Mouse (Mus musculus) midbrain, embryonic 12.5 days (tissue): Measurements from ENCODE around the gene Hist1h4a. TPM values are rescaled to one million over a fixed set of nuclear protein-coding genes. Genes with fewer than 3 reads are reported as not detected.
"Not testable (repeated sequence)": the region's sequence is repeated elsewhere in the genome, so short reads cannot be mapped to it uniquely, and the experiment has no call there.

Source experiments
- ATAC-seq: fragments of 200-750 bp; cut with Nextera tagmentation; 2 replicates; pipeline ENCODE4 v1.8.0; 2017; ENCODE audit warnings: low read depth, moderate TSS enrichment, moderate library complexity; ENCODE audit not compliant: low FRiP score
- H3K27ac ChIP-seq: fragments of 300-500 bp; sonication (generic); replicated peaks from 2 replicates; pipeline ENCODE4 v1.5.1; 2016; ENCODE audit warnings: mild to moderate bottlenecking
- H3K27me3 ChIP-seq: fragments of 300-500 bp; sonication (generic); 2 replicates; pipeline ENCODE4 v1.6.1; 2016; ENCODE audit warnings: mild to moderate bottlenecking
- H3K36me3 ChIP-seq: fragments of 300-500 bp; sonication (generic); 2 replicates; pipeline ENCODE4 v1.6.1; 2016
- H3K4me1 ChIP-seq: fragments of 300-500 bp; sonication (generic); 2 replicates; pipeline ENCODE4 v1.6.1; 2016
- H3K4me2 ChIP-seq: fragments of 300-500 bp; sonication (generic); replicated peaks from 2 replicates; pipeline ENCODE4 v1.6.1; 2016; ENCODE audit warnings: mild to moderate bottlenecking, moderate library complexity
- H3K4me3 ChIP-seq: fragments of 300-500 bp; sonication (generic); 2 replicates; pipeline ENCODE4 v1.5.1; 2016; ENCODE audit warnings: mild to moderate bottlenecking
- H3K9ac ChIP-seq: fragments of 300-500 bp; sonication (generic); replicated peaks from 2 replicates; pipeline ENCODE4 v1.6.1; 2016; ENCODE audit warnings: mild to moderate bottlenecking, moderate library complexity
- H3K9me3 ChIP-seq: fragments of 300-500 bp; sonication (generic); 2 replicates; pipeline ENCODE4 v1.6.1; 2016; ENCODE audit warnings: mild to moderate bottlenecking
- WGBS: fragments of 180-500 bp; shearing (Covaris S2); methylation state at CpG from one replicate; pipeline ENCODE4 v1.1.7; 2016; 5-methylcytosine and 5-hydroxymethylcytosine counted together
- polyA plus RNA-seq: library from polyadenylated mRNA; unstranded; fragments of >200 nt; fragmentation: Nextera tagmentation; extraction: Ambion mirVana; gene quantifications from 2 replicates; pipeline ENCODE4 v1.2.1, GENCODE M21; 2016

The Hist1h4a gene
- 0.41 and 1.3 TPM in 2 replicates for polyA plus RNA-seq

- Histone ChIP-seq H3K27me3 (no peaks in the 10 kb centered on the region), H3K4me2 (peak within 1 kb of the TSS; percentile 73), H3K4me3 (peak within 1 kb of the TSS; percentile 43), H3K27ac (peak within 1 kb of the TSS; percentile 90), H3K4me1 (peaks cover 32% of the 10 kb centered on the region), H3K9ac (peak within 1 kb of the TSS; percentile 41), H3K36me3 (no peaks in the 10 kb centered on the region), H3K9me3 (no peaks in the 10 kb centered on the region)
- WGBS: under 1% methylated on average over 69 of the region's 72 CpGs
- ATAC-seq: peak; percentile 71
Measured at GRCm38 (mm10) chr13:23760972-23761864, at the start of gene Hist1h4a. Gene Hist1h4a, minus strand, starts transcription at chr13:23761230.

DNA sequence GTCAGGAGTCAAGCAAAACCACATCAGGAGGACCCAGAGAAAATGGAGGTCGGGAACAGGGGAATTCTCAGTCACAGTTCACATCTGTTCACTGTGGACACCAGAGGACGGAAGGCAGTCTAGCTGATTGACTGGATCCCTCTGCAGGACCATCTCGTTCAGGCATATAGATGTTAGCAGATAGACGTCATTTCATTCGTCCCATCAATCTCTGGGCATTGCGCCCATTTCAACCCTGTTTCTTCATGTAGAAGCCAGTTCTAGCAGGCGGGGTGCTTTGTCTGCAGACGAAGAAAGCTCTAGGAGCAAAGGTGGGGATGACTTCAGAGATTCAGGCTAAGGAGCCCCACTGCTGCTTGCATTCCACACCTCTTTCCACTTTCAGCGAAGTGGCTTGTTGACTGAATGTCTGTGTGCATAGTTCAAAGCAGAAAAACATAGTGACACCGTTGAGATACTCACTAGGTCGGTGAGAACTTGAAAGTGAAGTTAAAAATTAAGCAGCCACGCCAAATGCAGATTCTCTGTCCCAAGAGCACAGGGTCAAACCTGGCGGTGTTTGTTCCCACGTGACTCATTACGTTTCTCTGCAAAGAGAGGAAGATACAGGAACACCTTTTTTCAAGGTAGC, 45.5 kb upstream of the Hist1h4a start, which contains the start of gene Slc17a2:
TSS of gene Slc17a2 (plus strand) at position 572 of the 631 bp plus-strand sequence.
- Histone ChIP-seq H3K4me3 (no peak within 1 kb of the TSS), H3K9me3 (no peaks in the 10 kb centered on the region), H3K27me3 (no peaks in the 10 kb centered on the region), H3K9ac (no peak within 1 kb of the TSS), H3K27ac (no peak within 1 kb of the TSS), H3K36me3 (no peaks in the 10 kb centered on the region), H3K4me2 (no peak within 1 kb of the TSS), H3K4me1 (no peaks in the 10 kb centered on the region)
- 90% methylated on average over 15 of the region's 15 CpGs for WGBS
- ATAC-seq: no peak

- no peak overlapping the region for H3K27ac ChIP-seq
- H3K27me3 ChIP-seq: no peaks in the 10 kb centered on the region
- ATAC-seq: no peak
- H3K9ac ChIP-seq: no peak overlapping the region
- no peak overlapping the region for H3K4me2 ChIP-seq
- H3K4me1 ChIP-seq: no peaks in the 10 kb centered on the region
- H3K9me3 ChIP-seq: no peaks in the 10 kb centered on the region
- 86% methylated on average over 2 of the region's 2 CpGs for WGBS
- no peak overlapping the region for H3K4me3 ChIP-seq
- no peaks in the 10 kb centered on the region for H3K36me3 ChIP-seq
Measured at GRCm38 (mm10) chr13:23804532-23804931, 43.5 kb upstream of the Hist1h4a start.

- no peaks in the 10 kb centered on the region for H3K9me3 ChIP-seq
- no peak for ATAC-seq
- H3K27ac ChIP-seq: no peak overlapping the region
- no peak overlapping the region for H3K4me3 ChIP-seq
- no peaks in the 10 kb centered on the region for H3K36me3 ChIP-seq
- no peaks in the 10 kb centered on the region for H3K4me1 ChIP-seq
- no peak overlapping the region for H3K4me2 ChIP-seq
- no peaks in the 10 kb centered on the region for H3K27me3 ChIP-seq
- no peak overlapping the region for H3K9ac ChIP-seq
- 80% methylated on average over 5 of the region's 5 CpGs for WGBS
Measured at GRCm38 (mm10) chr13:23799405-23799804, 38.4 kb upstream of the Hist1h4a start.

GRCm38 (mm10) chr13:23792520-23792919, 31.5 kb upstream of the Hist1h4a start:
- Histone ChIP-seq H3K36me3 (no peaks in the 10 kb centered on the region), H3K4me3 (no peak overlapping the region), H3K4me1 (no peaks in the 10 kb centered on the region), H3K27me3 (no peaks in the 10 kb centered on the region), H3K9ac (no peak overlapping the region), H3K9me3 (no peaks in the 10 kb centered on the region), H3K4me2 (no peak overlapping the region), H3K27ac (no peak overlapping the region)
- ATAC-seq: no peak
- WGBS: 45% methylated on average over 2 of the region's 2 CpGs

GRCm38 (mm10) chr13:23779025-23779424, 18.0 kb upstream of the Hist1h4a start:
- no peaks in the 10 kb centered on the region for H3K9me3 ChIP-seq
- no peaks in the 10 kb centered on the region for H3K4me1 ChIP-seq
- H3K4me2 ChIP-seq: no peak overlapping the region
- WGBS: 87% methylated on average over 4 of the region's 4 CpGs
- ATAC-seq: no peak
- no peaks in the 10 kb centered on the region for H3K27me3 ChIP-seq
- no peak overlapping the region for H3K27ac ChIP-seq
- no peak overlapping the region for H3K4me3 ChIP-seq
- no peak overlapping the region for H3K9ac ChIP-seq
- H3K36me3 ChIP-seq: no peaks in the 10 kb centered on the region

DNA sequence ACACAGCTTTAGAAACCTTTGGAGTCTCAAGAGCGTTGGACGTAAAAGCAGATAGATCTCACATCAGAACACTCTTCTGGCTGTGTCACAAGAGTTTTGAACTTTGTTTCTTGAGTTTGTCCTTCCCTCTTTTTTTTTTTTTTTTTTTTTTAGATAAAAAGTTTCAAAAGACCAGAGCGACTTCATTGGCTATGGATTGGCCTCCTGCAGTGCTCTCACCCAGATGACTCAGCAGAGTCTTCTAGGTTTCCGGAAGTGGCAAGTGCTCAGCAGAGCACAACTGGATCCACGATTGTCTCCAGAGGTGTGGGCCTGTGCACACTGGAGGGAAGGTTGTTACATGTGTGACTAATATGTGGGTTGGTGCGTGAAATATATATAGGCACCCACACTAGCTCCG, 17.3 kb upstream of the Hist1h4a start:
- 94% methylated on average over 7 of the region's 7 CpGs for WGBS
- ATAC-seq: no peak
- no peaks in the 10 kb centered on the region for H3K4me1 ChIP-seq

DNA sequence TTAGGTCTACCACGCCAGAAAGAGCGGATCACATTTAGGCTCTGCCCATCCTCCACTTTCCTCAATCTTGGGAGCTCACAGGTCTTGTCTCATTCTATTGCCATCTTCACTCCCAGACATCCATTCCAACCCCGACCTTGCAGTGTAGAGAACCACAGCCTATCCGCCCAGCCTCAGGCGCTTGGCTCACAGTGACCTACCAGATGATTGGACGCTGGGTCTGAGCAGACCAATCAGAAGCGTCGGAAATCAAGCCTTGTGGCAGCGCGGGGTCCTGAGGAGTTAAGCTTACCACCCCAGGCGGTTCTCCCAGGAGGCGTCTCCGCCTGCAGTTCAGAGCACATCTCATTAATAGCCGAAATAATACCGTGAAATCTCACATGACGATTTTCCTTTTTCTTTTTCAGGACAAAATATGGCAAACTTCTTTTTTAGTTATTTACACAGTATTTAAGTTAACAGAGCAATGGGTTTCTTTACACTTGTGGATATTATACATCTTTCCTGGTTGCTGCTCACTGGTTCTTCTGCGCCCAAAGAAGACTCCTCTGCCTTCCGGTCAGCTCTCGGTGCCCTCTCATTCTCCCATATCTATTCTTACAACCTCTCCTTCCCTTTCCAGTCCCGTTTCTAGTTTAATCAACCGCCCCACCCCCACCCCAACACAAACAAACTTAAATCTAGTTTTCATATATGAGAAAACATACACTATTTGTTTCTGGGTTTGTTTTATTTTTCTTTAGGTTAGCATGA, 11.7 kb upstream of the Hist1h4a start:
- peak; percentile 96 for ATAC-seq
- Histone ChIP-seq H3K27me3 (no peaks in the 10 kb centered on the region), H3K4me2 (peak overlapping the region; percentile 40), H3K9ac (no peak overlapping the region), H3K36me3 (no peaks in the 10 kb centered on the region), H3K4me1 (peaks cover 4% of the 10 kb centered on the region), H3K9me3 (no peaks in the 10 kb centered on the region), H3K27ac (no peak overlapping the region), H3K4me3 (no peak overlapping the region)
- 20% methylated on average over 21 of the region's 21 CpGs for WGBS

More for the DNA sequence above, 17.3 kb upstream of the Hist1h4a start:
- Histone ChIP-seq H3K9me3 (no peaks in the 10 kb centered on the region), H3K36me3 (no peaks in the 10 kb centered on the region), H3K9ac (no peak overlapping the region), H3K4me2 (no peak overlapping the region), H3K27ac (no peak overlapping the region), H3K27me3 (no peaks in the 10 kb centered on the region), H3K4me3 (no peak overlapping the region)

DNA sequence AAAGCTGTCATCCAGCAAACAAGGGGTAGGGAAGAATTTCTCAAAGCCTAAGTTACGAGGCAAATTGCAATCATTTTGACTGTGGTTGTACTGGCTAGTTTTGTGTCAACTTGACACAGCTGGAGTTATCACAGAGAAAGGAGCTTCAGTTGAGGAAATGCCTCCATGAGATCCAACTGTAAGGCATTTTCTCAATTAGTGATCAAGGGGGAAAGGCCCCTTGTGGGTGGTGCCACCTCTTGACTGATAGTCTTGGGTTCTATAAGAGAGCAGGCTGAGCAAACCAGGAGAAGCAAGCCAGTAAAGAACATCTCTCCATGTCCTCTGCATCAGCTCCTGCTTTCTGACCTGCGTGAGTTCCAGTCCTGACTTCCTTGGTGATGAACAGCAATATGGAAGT, 8.6 kb upstream of the Hist1h4a start, which contains the start of gene Trim38:
TSS of gene Trim38 (plus strand) at position 301 of the 400 bp plus-strand sequence.
- not testable (repeated sequence) for ATAC-seq, H3K36me3 ChIP-seq

DNA sequence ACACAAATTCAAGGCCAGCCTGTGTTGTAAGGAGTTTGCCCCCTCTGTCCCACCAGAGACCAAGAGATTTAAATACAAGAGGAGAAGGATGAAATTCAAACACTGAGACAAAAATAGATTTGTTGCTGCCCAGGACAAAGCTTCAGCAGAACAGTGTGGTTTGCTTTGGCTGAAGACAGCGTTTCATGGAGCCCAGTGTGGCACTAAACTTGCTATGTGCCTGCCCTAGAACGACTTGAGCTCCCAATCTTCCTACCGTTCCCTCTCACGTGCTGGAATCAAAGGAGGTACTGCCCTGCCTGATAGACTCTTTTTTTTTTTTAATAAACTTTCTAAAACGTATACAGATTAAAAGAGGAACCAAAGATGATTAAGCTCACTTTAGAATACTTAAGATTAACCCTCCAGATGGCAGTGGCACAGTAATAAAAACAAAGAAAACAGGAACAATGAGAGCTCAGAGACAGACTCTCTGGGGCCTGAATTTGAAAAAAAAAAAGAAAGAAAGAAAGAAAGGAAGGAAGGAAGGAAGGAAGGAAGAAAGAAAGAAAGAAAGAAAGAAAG, 7.9 kb upstream of the Hist1h4a start:
- Histone ChIP-seq H3K4me2 (no peak overlapping the region), H3K4me3 (no peak overlapping the region), H3K4me1 (peaks cover 12% of the 10 kb centered on the region), H3K9me3 (no peaks in the 10 kb centered on the region), H3K27me3 (no peaks in the 10 kb centered on the region), H3K27ac (no peak overlapping the region), H3K36me3 (no peaks in the 10 kb centered on the region), H3K9ac (no peak overlapping the region)
- ATAC-seq: no peak
- 31% methylated on average over 5 of the region's 5 CpGs for WGBS

More for the DNA sequence above, 8.6 kb upstream of the Hist1h4a start, which contains the start of gene Trim38:
- WGBS: 86% methylated on average over 2 of the region's 2 CpGs
- H3K9ac ChIP-seq, H3K4me2 ChIP-seq, H3K4me3 ChIP-seq, H3K27ac ChIP-seq, H3K4me1 ChIP-seq, H3K27me3 ChIP-seq, H3K9me3 ChIP-seq: not testable (repeated sequence)

GRCm38 (mm10) chr13:23766772-23767171, 5.7 kb upstream of the Hist1h4a start:
- Histone ChIP-seq H3K9ac (no peak overlapping the region), H3K9me3 (no peaks in the 10 kb centered on the region), H3K27me3 (no peaks in the 10 kb centered on the region), H3K4me1 (peaks cover 15% of the 10 kb centered on the region), H3K36me3 (no peaks in the 10 kb centered on the region), H3K27ac (no peak overlapping the region), H3K4me2 (no peak overlapping the region), H3K4me3 (no peak overlapping the region)
- no peak for ATAC-seq
